Mouse (Mus musculus): ENCODE measurements around the gene Acot9.

Gene Acot9
- long read RNA-seq, experiment 1, transcript Acot9-201 (15 exons, 1,752 nt) = major isoform, 46 of 54 reads
- long read RNA-seq, experiment 1, partial matches to known transcripts = 4 of 54 reads
- long read RNA-seq, experiment 1, other reads (novel, unspliced or antisense) = 4 of 54 reads
- long read RNA-seq, experiment 2, transcript Acot9-201 (15 exons, 1,752 nt) = major isoform, 35 of 42 reads
- long read RNA-seq, experiment 2, partial matches to known transcripts = 2 of 42 reads
- long read RNA-seq, experiment 2, other reads (novel, unspliced or antisense) = 5 of 42 reads

- intact Hi-C loops (cut with DNase I) = loop anchor here (2.0 kb wide), 1 partner anchor 118 kb away; no protein-coding TSS in a partner anchor
These were observed at the start of gene Acot9 for GRCm38 (mm10) chrX:155262235-155262914. Gene Acot9, plus strand, starts transcription at chrX:155262443.

GRCm38 (mm10) chrX:155214291-155215136 lies 47.7 kb upstream of the Acot9 start:
- intact Hi-C loops (cut with DNase I) = loop anchor here (5.0 kb wide), 2 partner anchors 63 to 67 kb away; no protein-coding TSS in a partner anchor

DNA sequence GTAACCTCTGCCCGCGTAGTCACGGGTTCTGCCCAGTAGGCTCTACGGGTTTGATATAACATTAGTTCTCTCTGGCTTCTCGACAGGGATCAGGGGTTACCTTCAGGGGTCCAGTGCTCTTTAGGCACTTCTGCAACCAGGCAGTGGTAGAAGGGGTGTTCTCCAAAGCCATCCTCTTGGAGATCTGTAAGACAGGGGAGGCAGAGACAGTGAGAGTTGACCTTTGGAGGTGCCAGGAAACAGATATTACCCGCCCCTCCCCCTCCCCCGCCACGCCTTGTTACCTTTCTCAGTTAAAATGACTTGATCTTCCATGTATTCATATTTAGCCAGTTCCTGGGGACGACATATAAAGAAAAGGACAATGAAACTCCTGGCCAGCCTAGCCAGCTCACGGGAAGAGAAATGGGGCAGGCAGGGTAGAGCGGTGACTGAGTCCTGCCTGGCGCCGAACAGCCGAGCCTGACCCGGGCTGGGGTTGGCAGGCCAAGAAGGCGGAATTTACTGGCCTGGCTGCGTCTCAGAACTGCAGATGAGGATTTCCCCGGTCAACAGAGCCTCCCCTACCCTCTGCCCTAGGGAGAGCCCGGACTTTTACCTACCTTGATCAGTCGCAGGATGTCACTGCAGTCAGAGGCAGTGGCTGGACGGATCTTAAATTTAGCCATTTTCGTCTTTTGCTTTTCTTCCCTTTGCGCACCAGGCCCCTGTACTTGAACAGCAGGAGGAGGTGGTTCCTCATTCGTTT lies 46.6 kb upstream of the Acot9 start:
- intact Hi-C loops (cut with DNase I) = loop anchor here (5.0 kb wide), 2 partner anchors 62 to 68 kb away; no protein-coding TSS in a partner anchor

- intact Hi-C loops (cut with DNase I) = loop anchor here (5.0 kb wide), 2 partner anchors 61 to 69 kb away; no protein-coding TSS in a partner anchor
These were observed 46.0 kb upstream of the Acot9 start, which contains the start of gene Sat1 for GRCm38 (mm10) chrX:155216271-155216670. Gene Sat1, minus strand, starts transcription at chrX:155216449.

DNA sequence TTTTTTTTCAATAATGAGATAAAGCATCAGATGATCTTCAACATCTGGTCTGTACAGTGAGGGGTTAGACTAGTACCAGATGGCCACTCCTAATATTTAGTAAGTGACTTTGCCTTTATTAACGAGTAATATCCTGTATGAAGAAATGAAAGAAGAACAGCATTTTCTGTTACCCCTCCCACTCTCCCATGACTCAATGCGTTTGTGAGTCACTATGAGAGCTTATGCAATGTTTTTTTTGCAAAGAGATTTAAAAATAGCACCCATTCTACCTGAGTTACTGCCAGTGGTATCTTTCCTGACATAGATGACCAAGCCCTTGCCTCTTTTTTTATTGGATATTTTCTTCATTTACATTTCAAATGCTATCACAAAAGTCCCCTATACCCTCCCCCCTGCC lies 44.0 kb upstream of the Acot9 start:
- intact Hi-C loops (cut with DNase I) = loop anchor here (5.0 kb wide), 2 partner anchors 59 to 71 kb away; no protein-coding TSS in a partner anchor

- intact Hi-C loops (cut with DNase I) = no loop called here
These were observed 5.4 kb upstream of the Acot9 start for GRCm38 (mm10) chrX:155256856-155257255.

- intact Hi-C loops (cut with DNase I) = loop anchor here (2.0 kb wide), 1 partner anchor 118 kb away; no protein-coding TSS in a partner anchor
These were observed 641 bp downstream of the Acot9 start for GRCm38 (mm10) chrX:155262915-155263252.

- intact Hi-C loops (cut with DNase I) = loop anchor here (5.0 kb wide), 1 partner anchor 61 kb away; the partner anchor contains the start of gene Sat1
These were observed 16.2 kb downstream of the Acot9 start for GRCm38 (mm10) chrX:155278483-155278882.

DNA sequence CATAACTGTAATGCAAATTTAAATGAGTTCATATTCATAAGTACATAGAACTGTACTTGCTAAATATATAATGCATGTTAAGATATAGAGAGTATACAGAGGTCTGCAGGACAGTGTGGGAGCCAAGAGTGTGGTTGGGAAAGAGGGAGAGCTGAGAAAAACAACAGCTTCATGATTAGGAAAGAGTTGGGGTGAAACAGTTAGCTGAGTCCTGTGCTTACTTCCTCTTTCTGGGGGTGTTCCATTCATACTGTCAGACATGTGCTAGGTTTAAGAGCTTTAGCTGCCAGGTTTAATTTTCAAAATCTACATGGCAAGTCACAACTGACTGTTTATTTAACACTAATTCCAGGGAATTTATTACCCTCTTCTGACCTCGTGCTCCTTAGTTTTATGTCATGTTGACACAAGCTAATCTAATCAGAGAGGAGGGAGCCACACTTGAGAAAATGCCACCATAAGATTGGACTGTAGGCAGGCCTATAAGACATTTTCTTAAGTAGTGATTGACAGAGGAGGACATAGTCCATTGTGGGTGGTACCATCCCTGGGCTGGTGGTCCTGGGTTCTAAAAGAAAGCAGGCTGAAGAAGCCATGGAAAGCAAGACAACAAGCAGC lies 18.3 kb downstream of the Acot9 start:
- intact Hi-C loops (cut with DNase I) = no loop called here

DNA sequence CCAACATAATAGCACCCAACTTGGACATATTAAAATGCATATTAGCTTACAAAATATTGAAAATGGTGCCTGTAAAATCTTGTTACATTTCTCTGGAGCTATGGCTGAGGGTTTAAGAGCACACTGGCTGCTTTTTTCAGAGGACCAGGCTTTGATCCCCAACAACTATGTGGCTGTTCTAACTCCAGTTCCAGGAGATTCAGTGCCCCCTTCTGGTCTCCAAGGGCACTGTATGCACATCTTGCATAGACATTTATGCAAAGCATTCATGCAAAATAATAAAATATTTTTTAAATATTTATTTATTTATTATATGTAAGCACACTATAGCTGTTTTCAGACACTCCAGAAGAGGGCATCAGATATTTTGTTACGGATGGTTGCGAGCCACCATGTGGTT lies 44.1 kb downstream of the Acot9 start:
- intact Hi-C loops (cut with DNase I) = no loop called here

- intact Hi-C loops (cut with DNase I) = loop anchor here (5.0 kb wide), 1 partner anchor 171 kb away; no protein-coding TSS in a partner anchor
These were observed 55.8 kb downstream of the Acot9 start for GRCm38 (mm10) chrX:155318005-155318404.

GRCm38 (mm10) chrX:155337567-155337904 lies 75.3 kb downstream of the Acot9 start:
- intact Hi-C loops (cut with DNase I) = no loop called here

- intact Hi-C loops (cut with DNase I) = no loop called here
These were observed 75.9 kb downstream of the Acot9 start for GRCm38 (mm10) chrX:155337905-155338721.

DNA sequence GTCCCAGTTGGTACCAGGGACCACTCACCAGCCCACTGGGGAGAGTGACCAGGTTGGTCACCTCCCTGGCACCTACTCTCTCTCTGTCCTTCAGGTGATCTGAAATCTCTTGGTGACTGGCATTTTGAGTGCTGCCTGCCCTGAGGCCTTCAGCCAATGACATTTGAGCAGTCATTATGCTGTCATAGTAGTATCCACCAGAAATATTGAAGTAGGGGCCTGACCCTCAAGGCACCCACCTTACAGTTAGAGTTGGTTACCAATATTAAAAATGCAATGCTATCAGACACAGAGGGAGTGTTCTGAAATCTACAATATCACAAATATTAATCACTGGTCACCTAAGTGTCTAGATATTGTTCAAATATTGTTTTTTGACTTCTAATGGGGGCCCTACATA lies 78.4 kb downstream of the Acot9 start, which contains the start of gene Prdx4:
Gene Prdx4, minus strand, starts transcription at position 101 of the 400 bp plus-strand sequence.
- intact Hi-C loops (cut with DNase I) = no loop called here

GRCm38 (mm10) chrX:155346249-155346648 lies 84.0 kb downstream of the Acot9 start:
- intact Hi-C loops (cut with DNase I) = no loop called here

All from adrenal gland (tissue).